Mouse (Mus musculus) liver, postnatal 0 days (tissue): Measurements from ENCODE around the gene Cpd.
"Not testable (repeated sequence)": the region's sequence is repeated elsewhere in the genome, so short reads cannot be mapped to it uniquely, and the experiment has no call there.

Source experiments
- CTCF ChIP-seq: sonication (generic); IDR thresholded peaks from 2 replicates; pipeline ENCODE4 v1.5.1; 2016; ENCODE audit warnings: antibody characterized with exemption, low read depth
- EP300 ChIP-seq: IDR thresholded peaks from 2 replicates; pipeline ENCODE4 v1.6.1; 2016; ENCODE audit warnings: antibody characterized with exemption, low read depth, mild to moderate bottlenecking

DNA sequence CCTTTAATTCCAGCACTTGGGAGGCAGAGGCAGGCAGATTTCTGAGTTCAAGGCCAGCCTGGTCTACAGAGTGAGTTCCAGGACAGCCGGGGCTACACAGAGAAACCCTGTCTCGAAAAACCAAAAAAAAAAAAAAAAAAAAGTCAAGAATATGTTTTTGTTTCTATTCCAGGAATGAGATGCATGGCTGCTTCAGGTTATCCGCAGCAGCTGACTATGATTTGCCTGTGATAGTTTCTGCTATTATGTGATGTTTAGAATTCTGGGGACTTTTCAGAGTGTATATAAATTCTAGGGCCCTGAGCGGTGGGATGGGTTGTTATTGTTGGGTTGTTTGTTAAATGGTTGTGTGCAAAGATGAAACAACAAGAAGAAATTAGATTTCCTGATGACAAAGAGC is 41.7 kb downstream of the Cpd start:
- not testable (repeated sequence) for TF ChIP-seq CTCF, EP300
